Mouse (Mus musculus) neural tube, embryonic 14.5 days (tissue): ENCODE results near the gene Fbxo47. TPM values are rescaled to one million over a fixed set of nuclear protein-coding genes. Genes with fewer than 3 reads are reported as not detected.

Experiments used
- ATAC-seq: fragments of 200-750 bp; cut with Nextera tagmentation; 2 replicates; pipeline ENCODE4 v1.8.0; 2017; ENCODE audit warnings: low read depth, mild to moderate bottlenecking, moderate TSS enrichment, moderate library complexity
- H3K27ac ChIP-seq: fragments of 300-500 bp; sonication (generic); 2 replicates; pipeline ENCODE4 v1.5.1; 2014; ENCODE audit warnings: low read depth, mild to moderate bottlenecking, control low read depth, low read length, moderate library complexity, mixed read lengths
- H3K27me3 ChIP-seq: fragments of 300-500 bp; sonication (generic); 2 replicates; pipeline ENCODE4 v1.6.1; 2014; ENCODE audit warnings: low read length; ENCODE audit not compliant: control insufficient read depth, insufficient read depth
- H3K36me3 ChIP-seq: fragments of 300-500 bp; sonication (generic); 2 replicates; pipeline ENCODE4 v1.6.1; 2014; ENCODE audit warnings: low read length, mixed read lengths; ENCODE audit not compliant: control insufficient read depth, insufficient read depth
- H3K4me1 ChIP-seq: fragments of 300-500 bp; sonication (generic); 2 replicates; pipeline ENCODE4 v1.6.1; 2014; ENCODE audit warnings: low read length; ENCODE audit not compliant: control insufficient read depth, insufficient read depth
- H3K4me2 ChIP-seq: fragments of 300-500 bp; sonication (generic); 2 replicates; pipeline ENCODE4 v1.6.1; 2014; ENCODE audit warnings: mild to moderate bottlenecking, low read depth, low read length, control low read depth
- H3K4me3 ChIP-seq: fragments of 300-500 bp; sonication (generic); 2 replicates; pipeline ENCODE4 v1.5.1; 2014; ENCODE audit warnings: low read depth, low read length, control low read depth, mixed read lengths
- H3K9ac ChIP-seq: fragments of 300-500 bp; sonication (generic); replicated peaks from 2 replicates; pipeline ENCODE4 v1.6.1; 2014; ENCODE audit warnings: low read depth, mild to moderate bottlenecking, control low read depth, low read length, mixed read lengths
- H3K9me3 ChIP-seq: fragments of 300-500 bp; sonication (generic); 2 replicates; pipeline ENCODE4 v1.6.1; 2016; ENCODE audit warnings: low read length; ENCODE audit not compliant: control insufficient read depth
- WGBS: fragments of 180-500 bp; shearing (Covaris S2); extraction: QIAGEN DNeasy Blood & Tissue Kit; methylation state at CpG from one replicate; pipeline ENCODE4 v1.1.7; 2014; 5-methylcytosine and 5-hydroxymethylcytosine counted together
- polyA plus RNA-seq: library from polyadenylated mRNA; unstranded; fragments of >200 nt; fragmentation: Nextera tagmentation; extraction: Ambion mirVana; gene quantifications from 2 replicates; pipeline ENCODE4 v1.2.1, GENCODE M21; 2014

The Fbxo47 gene
- polyA plus RNA-seq, 1 experiment from 2014 or later, result 0.63 TPM

DNA sequence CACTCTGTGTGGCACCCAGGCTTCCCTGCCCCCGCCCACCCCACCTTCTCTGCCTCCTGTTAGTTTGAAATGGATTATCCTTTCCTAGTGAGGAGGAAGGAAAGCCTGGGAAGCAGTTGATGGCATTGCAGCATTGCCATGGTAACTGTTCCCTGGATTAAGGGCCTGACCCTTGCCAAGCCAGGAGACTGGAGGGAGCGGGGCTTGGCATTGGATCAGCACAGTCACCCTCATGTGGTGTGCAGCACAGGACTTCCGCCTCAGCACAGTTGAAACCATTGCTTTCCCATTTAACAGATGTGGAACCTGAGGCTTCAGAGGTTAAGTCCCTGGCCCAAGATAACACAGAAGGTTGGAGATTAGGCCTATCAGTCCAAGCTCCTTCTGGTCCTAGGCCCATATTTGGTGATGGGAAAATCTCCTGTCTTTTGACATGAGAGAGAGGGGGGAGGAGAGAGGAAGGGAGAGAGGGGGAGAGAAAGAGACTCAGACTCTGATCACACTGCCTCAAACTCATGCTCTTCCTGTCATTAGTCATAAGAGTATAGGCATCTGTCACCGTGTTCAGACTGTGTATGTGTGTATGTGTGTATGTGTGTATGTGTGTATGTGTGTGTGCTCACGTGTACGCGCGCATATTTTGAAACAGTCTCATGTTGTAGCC, 62.4 kb downstream of the Fbxo47 start:
- Histone ChIP-seq H3K4me3 (no peak overlapping the region), H3K9me3 (no peaks in the 10 kb centered on the region), H3K27me3 (no peaks in the 10 kb centered on the region), H3K9ac (no peak overlapping the region), H3K4me1 (peaks cover 8% of the 10 kb centered on the region; the same call in 1 of the 2 replicates), H3K4me2 (no peak overlapping the region), H3K36me3 (peaks cover 22% of the 10 kb centered on the region), H3K27ac (no peak overlapping the region)
- no peak for ATAC-seq
- WGBS, result 96% methylated on average over 8 of the region's 8 CpGs

DNA sequence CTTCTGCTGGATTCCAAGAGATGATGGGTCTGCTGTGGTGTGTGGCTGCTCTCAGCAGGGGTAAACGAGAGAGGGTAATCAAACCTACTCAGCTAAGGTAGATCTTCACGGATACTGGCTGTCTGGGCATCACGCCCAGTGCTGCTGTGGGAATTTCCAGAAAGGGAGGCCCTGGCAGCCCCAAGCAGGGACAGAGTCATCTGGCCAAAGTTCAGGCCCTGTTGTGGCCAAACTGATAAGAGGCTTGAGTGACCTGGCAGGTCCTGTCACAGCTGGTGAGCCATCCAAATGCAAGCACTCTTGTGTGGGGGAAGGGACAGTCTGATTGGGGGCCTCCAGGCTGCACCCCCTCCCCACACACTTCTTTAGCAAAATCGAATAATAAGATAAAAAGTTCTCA, 63.1 kb downstream of the Fbxo47 start:
- no peak overlapping the region for H3K4me2 ChIP-seq
- H3K4me1 ChIP-seq, result peaks cover 8% of the 10 kb centered on the region; the same call in 1 of the 2 replicates
- no peaks in the 10 kb centered on the region for H3K27me3 ChIP-seq
- peaks cover 25% of the 10 kb centered on the region for H3K36me3 ChIP-seq
- no peak for ATAC-seq
- H3K27ac ChIP-seq, result no peak overlapping the region
- WGBS, result 71% methylated on average over 4 of the region's 4 CpGs
- no peaks in the 10 kb centered on the region for H3K9me3 ChIP-seq
- H3K9ac ChIP-seq, result no peak overlapping the region
- no peak overlapping the region for H3K4me3 ChIP-seq

DNA sequence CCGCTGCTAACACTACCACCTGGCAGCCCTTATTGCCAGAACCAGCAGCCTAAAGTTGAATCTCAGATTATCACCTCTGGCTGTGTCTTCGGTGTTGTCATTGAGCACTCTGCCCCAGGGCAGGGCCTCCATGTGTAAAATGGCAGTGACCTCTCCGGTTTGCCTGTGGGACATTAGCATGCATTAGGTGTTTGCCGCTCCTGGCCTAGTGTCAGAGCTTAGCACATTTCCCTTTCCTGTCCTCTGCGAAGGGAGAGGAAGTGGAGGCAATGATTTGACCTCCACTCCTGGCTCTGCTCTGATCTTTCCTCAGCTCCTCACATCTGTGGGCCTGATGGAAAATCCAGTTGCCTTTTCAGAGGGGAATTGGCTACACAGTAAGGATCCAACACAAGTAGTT, 64.0 kb downstream of the Fbxo47 start:
- Histone ChIP-seq H3K4me1 (peaks cover 8% of the 10 kb centered on the region; the same call in 1 of the 2 replicates), H3K4me3 (no peak overlapping the region), H3K9me3 (no peaks in the 10 kb centered on the region), H3K4me2 (no peak overlapping the region), H3K36me3 (peaks cover 27% of the 10 kb centered on the region), H3K27ac (no peak overlapping the region), H3K27me3 (no peaks in the 10 kb centered on the region), H3K9ac (no peak overlapping the region)
- ATAC-seq, result no peak
- 85% methylated on average over 5 of the region's 5 CpGs for WGBS

DNA sequence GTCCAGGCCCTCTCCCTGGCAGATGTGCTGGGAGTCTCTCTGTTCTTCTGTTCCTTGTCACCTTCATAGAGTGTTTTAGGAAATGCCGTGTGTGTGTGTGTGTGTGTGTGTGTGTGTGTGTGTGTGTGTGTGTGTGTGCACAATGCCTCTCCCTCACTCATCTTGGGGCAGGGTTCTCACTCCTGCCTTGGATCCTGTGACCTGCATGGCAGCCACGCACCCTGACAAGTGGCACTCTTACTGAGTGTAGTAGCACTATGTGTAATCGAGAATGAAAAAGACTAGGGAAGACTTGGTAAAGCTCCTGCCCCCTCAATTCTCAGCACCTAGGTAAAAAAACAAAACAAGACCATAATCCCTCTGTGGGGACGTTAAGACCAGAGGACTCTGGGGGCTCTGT, 64.9 kb downstream of the Fbxo47 start:
- 63% methylated on average over 4 of the region's 4 CpGs for WGBS
- Histone ChIP-seq H3K36me3 (peaks cover 23% of the 10 kb centered on the region), H3K27me3 (no peaks in the 10 kb centered on the region), H3K4me3 (no peak overlapping the region), H3K4me2 (no peak overlapping the region), H3K4me1 (peaks cover 5% of the 10 kb centered on the region; the same call in 1 of the 2 replicates), H3K27ac (peak overlapping the region; percentile 39; the same call in 1 of the 2 replicates), H3K9me3 (no peaks in the 10 kb centered on the region), H3K9ac (no peak overlapping the region)
- no peak for ATAC-seq

DNA sequence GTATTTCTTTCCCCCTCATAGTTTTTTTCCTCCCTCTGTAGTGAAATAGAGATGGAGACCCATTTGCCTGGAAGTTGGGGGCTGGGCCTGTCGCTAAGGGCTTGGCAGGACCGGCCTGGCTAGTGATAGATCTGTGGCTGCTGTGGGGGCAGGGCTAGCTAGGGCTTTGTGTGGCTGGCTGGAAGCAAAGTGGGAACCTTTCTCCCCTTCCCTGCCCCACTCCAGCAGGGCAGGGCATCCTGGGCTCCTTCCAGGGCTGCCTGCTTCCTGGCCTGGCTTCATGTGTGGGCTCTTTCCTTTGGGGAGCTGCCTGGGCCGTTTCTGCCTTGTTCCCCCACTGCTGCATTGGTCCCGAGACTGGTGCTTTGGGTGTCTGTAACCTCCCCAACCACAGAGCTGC, 65.4 kb downstream of the Fbxo47 start:
- 5% methylated on average over 4 of the region's 4 CpGs for WGBS
- Histone ChIP-seq H3K27me3 (no peaks in the 10 kb centered on the region), H3K4me3 (no peak overlapping the region), H3K4me2 (no peak overlapping the region), H3K9ac (no peak overlapping the region), H3K36me3 (peaks cover 24% of the 10 kb centered on the region), H3K9me3 (no peaks in the 10 kb centered on the region), H3K4me1 (peaks cover 8% of the 10 kb centered on the region; the same call in 1 of the 2 replicates), H3K27ac (no peak overlapping the region)
- peak; percentile 86; the same call in 1 of the 2 replicates for ATAC-seq

DNA sequence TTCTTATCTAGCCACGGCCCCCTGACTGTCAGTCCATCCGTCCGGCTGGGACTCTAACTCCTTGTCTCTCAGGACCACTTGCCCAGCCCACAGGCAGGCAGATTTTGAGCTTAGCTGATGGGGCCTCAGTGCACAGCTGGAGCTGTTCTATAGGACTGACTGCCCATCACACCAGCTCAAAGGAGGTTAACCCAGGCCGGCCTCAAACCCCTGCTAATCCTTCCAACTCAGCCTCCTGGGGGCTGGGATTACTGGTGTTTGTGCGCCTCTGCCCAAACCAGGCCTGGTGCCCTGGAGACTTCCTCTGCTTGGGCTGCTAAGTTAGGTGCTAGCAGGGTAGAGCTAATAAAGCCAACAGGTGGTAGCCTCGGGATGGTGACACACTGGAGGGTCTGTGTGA, 66.0 kb downstream of the Fbxo47 start:
- Histone ChIP-seq H3K9ac (no peak overlapping the region), H3K4me1 (peaks cover 13% of the 10 kb centered on the region), H3K27me3 (no peaks in the 10 kb centered on the region), H3K36me3 (peaks cover 26% of the 10 kb centered on the region), H3K4me2 (no peak overlapping the region), H3K27ac (peak overlapping the region; percentile 44; the same call in 1 of the 2 replicates), H3K4me3 (no peak overlapping the region), H3K9me3 (no peaks in the 10 kb centered on the region)
- ATAC-seq, result no peak
- WGBS, result 68% methylated on average over 6 of the region's 6 CpGs

DNA sequence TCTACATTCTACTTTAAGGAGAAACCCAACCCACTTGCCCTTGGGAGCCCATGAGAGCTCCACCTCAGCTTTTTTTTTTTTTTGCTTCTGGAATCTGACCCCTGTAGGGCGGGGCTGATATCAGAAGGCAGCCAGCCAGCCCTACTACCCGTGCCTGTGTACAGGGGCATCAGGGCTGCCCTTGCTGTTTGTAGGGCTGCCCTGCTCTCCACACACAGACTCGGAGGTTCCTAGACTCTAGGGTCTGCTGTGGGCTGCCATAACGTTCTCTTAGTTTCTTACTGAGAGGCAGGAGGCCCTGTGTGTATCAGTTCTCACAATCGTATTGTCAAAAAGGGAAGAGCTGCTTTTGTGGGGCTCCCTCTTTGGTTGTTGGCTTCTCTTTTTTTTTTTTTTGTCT, 66.6 kb downstream of the Fbxo47 start:
- H3K27ac ChIP-seq, result no peak overlapping the region
- H3K4me2 ChIP-seq, result no peak overlapping the region
- no peak for ATAC-seq
- no peak overlapping the region for H3K9ac ChIP-seq
- 56% methylated on average over 5 of the region's 5 CpGs for WGBS
- no peaks in the 10 kb centered on the region for H3K9me3 ChIP-seq
- H3K4me1 ChIP-seq, result peaks cover 19% of the 10 kb centered on the region
- H3K4me3 ChIP-seq, result no peak overlapping the region
- H3K27me3 ChIP-seq, result no peaks in the 10 kb centered on the region
- H3K36me3 ChIP-seq, result peaks cover 23% of the 10 kb centered on the region

DNA sequence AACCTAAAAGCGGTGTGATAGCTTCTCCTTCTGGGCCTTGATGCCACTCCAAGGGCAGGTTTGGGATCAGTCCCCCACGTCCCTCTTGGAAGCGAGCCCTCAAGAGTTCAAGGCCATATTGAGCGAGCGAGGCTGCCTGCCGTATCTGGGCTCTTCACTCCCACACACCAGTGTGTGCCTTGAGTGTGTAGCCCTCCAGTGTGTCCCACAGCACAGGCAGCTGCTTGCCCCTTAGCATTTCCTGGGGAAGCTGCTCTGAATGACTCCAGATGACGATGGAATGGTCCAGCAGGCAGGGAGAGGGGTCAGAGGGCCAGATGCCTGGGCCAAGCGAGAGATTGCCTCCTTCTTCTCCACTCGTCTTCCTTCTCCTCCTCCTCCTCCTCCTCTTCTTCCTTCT, 67.0 kb downstream of the Fbxo47 start:
- 71% methylated on average over 9 of the region's 9 CpGs for WGBS
- peaks cover 24% of the 10 kb centered on the region for H3K4me1 ChIP-seq
- H3K4me2 ChIP-seq, result no peak overlapping the region
- no peak overlapping the region for H3K27ac ChIP-seq
- H3K9me3 ChIP-seq, result no peaks in the 10 kb centered on the region
- no peaks in the 10 kb centered on the region for H3K27me3 ChIP-seq
- H3K4me3 ChIP-seq, result no peak overlapping the region
- peaks cover 23% of the 10 kb centered on the region for H3K36me3 ChIP-seq
- no peak for ATAC-seq
- H3K9ac ChIP-seq, result no peak overlapping the region

DNA sequence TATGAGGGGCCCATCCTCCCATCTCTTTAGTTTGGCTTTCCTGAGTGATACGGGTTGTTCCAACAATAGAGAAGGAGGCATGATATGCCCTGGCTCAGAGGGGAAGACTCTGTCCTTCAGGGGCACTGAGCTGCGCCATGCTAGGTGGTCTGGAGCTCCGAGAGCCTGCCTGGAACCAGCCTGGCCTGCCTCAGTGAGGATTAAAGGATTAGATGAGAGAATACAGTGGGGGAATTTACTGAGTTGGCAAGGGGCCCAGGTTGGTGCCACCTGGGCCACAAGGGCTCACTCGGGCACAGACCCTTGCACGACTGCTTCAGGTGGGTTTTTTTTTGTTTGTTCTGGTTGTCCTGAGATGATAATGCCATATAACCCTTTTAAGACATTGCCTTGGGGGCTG, 67.8 kb downstream of the Fbxo47 start:
- Histone ChIP-seq H3K36me3 (peaks cover 23% of the 10 kb centered on the region), H3K4me3 (no peak overlapping the region), H3K9ac (no peak overlapping the region), H3K27me3 (no peaks in the 10 kb centered on the region), H3K4me2 (no peak overlapping the region), H3K9me3 (no peaks in the 10 kb centered on the region), H3K27ac (no peak overlapping the region), H3K4me1 (peaks cover 31% of the 10 kb centered on the region)
- ATAC-seq, result no peak
- WGBS, result 83% methylated on average over 5 of the region's 5 CpGs
